Mouse (Mus musculus): Measurements from ENCODE around the gene Tbx1. TPM values are rescaled to one million over a fixed set of nuclear protein-coding genes. Genes with fewer than 3 reads are reported as not detected.

Tbx1 gene
- polyA plus RNA-seq, 1 experiment: 0.49 TPM

Other genes with a start within 250 kb of the Tbx1 start
- gene Tango2, start 242.6 kb downstream of the Tbx1 start, polyA plus RNA-seq (2012; rRNA removed): 53.7 and 67.3 TPM in 2 replicates
- 52.3 and 56.0 TPM in 2 replicates for gene Arvcf, start 242.5 kb downstream of the Tbx1 start, polyA plus RNA-seq (2012; rRNA removed)
- gene Txnrd2, start 164.3 kb downstream of the Tbx1 start, polyA plus RNA-seq (2012; rRNA removed): 10.6 and 10.7 TPM in 2 replicates
- gene Comt, start 163.8 kb downstream of the Tbx1 start, polyA plus RNA-seq (2012; rRNA removed): 104 and 108 TPM in 2 replicates
- 38.7 and 48.9 TPM in 2 replicates for gene Gnb1l, start 92.0 kb downstream of the Tbx1 start, polyA plus RNA-seq (2012; rRNA removed)
- gene Rtl10, start 91.8 kb downstream of the Tbx1 start, polyA plus RNA-seq (2012; rRNA removed): 47.0 and 63.6 TPM in 2 replicates
- gene Gp1bb, start 31.7 kb upstream of the Tbx1 start, polyA plus RNA-seq (2012; rRNA removed): 1.1 TPM in 2 replicates
- 0.88 and 0.93 TPM in 2 replicates for gene Gm49601, start 35.8 kb upstream of the Tbx1 start, polyA plus RNA-seq (2012; rRNA removed)
- gene Sept5, start 39.3 kb upstream of the Tbx1 start, polyA plus RNA-seq (2012; rRNA removed): 2.4 and 3.6 TPM in 2 replicates
- 12.2 and 15.2 TPM in 2 replicates for gene Cldn5, start 186.2 kb upstream of the Tbx1 start, polyA plus RNA-seq (2012; rRNA removed)
- 45.5 and 47.3 TPM in 2 replicates for gene Ufd1, start 221.1 kb upstream of the Tbx1 start, polyA plus RNA-seq (2012; rRNA removed)
- 67.6 and 80.8 TPM in 2 replicates for gene Cdc45, start 221.3 kb upstream of the Tbx1 start, polyA plus RNA-seq (2012; rRNA removed)
- 61.5 and 78.3 TPM in 2 replicates for gene 2510002D24Rik, start 245.9 kb upstream of the Tbx1 start, polyA plus RNA-seq (2012; rRNA removed)
- gene Gm28539, start 245.9 kb upstream of the Tbx1 start, polyA plus RNA-seq (2012; rRNA removed): not detected in 2 replicates